Mouse (Mus musculus) limb, embryonic 11.5 days (tissue): ENCODE results near the gene Ypel2. TPM values are rescaled to one million over a fixed set of nuclear protein-coding genes. Genes with fewer than 3 reads are reported as not detected.
A peak's percentile ranks its signal among the peaks of the same experiment; 100 is the strongest.

Experiments
- ATAC-seq: fragments of 200-750 bp; cut with Nextera tagmentation; 2 replicates; pipeline ENCODE4 v1.8.0; 2017; ENCODE audit warnings: low read depth; ENCODE audit not compliant: insufficient number of reproducible peaks, low FRiP score, low TSS enrichment
- DNase-seq: peaks from one replicate; pipeline ENCODE4 v3.0.0-alpha.2; 2015; ENCODE audit warnings: low spot score
- H3K27ac ChIP-seq: fragments of 300-500 bp; sonication (generic); replicated peaks from 2 replicates; pipeline ENCODE4 v1.5.1; 2014; ENCODE audit warnings: low read depth, mild to moderate bottlenecking, low read length
- H3K27me3 ChIP-seq: fragments of 300-500 bp; sonication (generic); 2 replicates; pipeline ENCODE4 v1.6.1; 2014; ENCODE audit warnings: mild to moderate bottlenecking, low read length, mixed read lengths; ENCODE audit not compliant: control insufficient read depth, insufficient read depth
- H3K36me3 ChIP-seq: fragments of 300-500 bp; sonication (generic); 2 replicates; pipeline ENCODE4 v1.6.1; 2014; ENCODE audit warnings: mild to moderate bottlenecking, low read length, moderate library complexity, mixed read lengths; ENCODE audit not compliant: control insufficient read depth, insufficient read depth
- H3K4me1 ChIP-seq: fragments of 300-500 bp; sonication (generic); 2 replicates; pipeline ENCODE4 v1.6.1; 2014; ENCODE audit warnings: low read length, mixed read lengths; ENCODE audit not compliant: control insufficient read depth, insufficient read depth
- H3K4me2 ChIP-seq: fragments of 300-500 bp; sonication (generic); 2 replicates; pipeline ENCODE4 v1.6.1; 2014; ENCODE audit warnings: low read depth, mild to moderate bottlenecking, moderate library complexity; ENCODE audit not compliant: severe bottlenecking
- H3K4me3 ChIP-seq: fragments of 300-500 bp; sonication (generic); 2 replicates; pipeline ENCODE4 v1.5.1; 2014; ENCODE audit warnings: low read depth, low read length
- H3K9ac ChIP-seq: fragments of 300-500 bp; sonication (generic); 2 replicates; pipeline ENCODE4 v1.6.1; 2014; ENCODE audit warnings: mild to moderate bottlenecking, low read length
- H3K9me3 ChIP-seq: fragments of 300-500 bp; sonication (generic); 2 replicates; pipeline ENCODE4 v1.6.1; 2016; ENCODE audit warnings: low read length; ENCODE audit not compliant: control insufficient read depth
- WGBS: fragments of 180-500 bp; shearing (Covaris S2); extraction: QIAGEN DNeasy Blood & Tissue Kit; methylation state at CpG from one replicate; pipeline ENCODE4 v1.1.7; 2014; 5-methylcytosine and 5-hydroxymethylcytosine counted together
- polyA plus RNA-seq: library from polyadenylated mRNA; unstranded; fragments of >200 nt; fragmentation: Nextera tagmentation; extraction: Ambion mirVana; gene quantifications from 2 replicates; pipeline ENCODE4 v1.2.1, GENCODE M21; 2014

Gene Ypel2
- polyA plus RNA-seq, 1 experiment from 2014 or later = 7.0 TPM

DNA sequence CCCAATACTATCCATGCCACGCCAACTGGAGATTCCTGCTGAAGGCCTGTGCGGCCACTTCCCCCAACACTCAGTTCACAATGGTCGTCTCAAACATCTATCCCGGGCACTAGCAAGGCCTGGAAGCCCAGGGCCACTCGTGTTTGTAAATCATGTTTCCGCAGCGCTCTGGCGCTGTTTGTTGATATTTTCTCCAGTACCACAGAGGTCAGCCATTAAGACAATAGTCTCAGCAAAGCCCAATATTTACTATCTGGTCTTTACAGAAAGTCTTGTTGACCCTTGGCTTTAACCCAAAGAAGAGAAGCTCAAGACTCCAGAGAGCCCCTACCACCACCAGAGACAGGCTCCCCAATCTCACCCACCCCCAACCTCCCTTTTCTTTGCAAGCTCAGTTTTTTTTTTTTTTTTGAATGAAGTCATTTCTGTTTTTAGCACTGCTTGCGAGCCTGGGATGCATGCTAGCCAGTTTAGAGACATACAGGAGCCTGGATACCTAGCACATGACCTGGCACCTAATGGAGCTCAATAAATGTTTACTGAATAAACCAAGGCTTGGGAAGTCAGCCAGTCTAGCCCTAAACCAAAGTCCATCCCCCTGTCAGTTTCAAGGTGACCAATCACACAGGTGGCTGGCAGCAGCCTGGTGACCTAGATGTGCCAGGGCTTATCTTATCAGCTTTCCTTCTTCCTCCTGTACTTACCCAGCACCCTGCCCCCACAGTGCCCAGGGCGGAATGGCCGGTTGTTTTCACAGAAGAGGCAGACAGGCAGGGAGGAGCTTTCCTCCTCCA, 31.8 kb downstream of the Ypel2 start:
- 81% methylated on average over 11 of the region's 11 CpGs for WGBS
- H3K9ac ChIP-seq = no peak overlapping the region
- ATAC-seq (no peak), DNase-seq (no peak)
- no peaks in the 10 kb centered on the region for H3K9me3 ChIP-seq
- no peaks in the 10 kb centered on the region for H3K27me3 ChIP-seq
- H3K36me3 ChIP-seq = no peaks in the 10 kb centered on the region
- H3K4me2 ChIP-seq = no peak overlapping the region
- no peak overlapping the region for H3K4me3 ChIP-seq
- H3K27ac ChIP-seq = no peak overlapping the region
- H3K4me1 ChIP-seq = peaks cover 31% of the 10 kb centered on the region

DNA sequence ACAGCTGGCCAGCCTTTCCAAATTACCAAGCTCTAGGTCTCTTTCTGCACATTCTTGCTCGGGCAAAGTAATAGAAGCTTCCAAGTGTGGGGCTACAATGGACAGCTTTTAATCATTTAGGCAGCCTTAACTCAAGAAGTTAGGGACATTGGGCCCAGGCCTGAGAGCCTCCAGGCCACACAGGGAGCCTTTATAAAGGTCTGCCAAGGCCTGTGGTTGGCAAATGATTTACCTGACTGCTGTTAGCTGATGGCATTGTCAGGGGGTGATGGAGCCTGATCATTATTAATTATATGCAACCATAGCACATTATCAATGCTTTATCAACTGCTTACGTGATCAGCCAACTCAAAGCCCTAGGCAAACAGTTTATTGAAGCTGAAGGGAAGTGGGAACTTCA, 33.2 kb downstream of the Ypel2 start:
- no peak for ATAC-seq
- no peak overlapping the region for H3K4me2 ChIP-seq
- no peaks in the 10 kb centered on the region for H3K9me3 ChIP-seq
- peaks cover 38% of the 10 kb centered on the region for H3K4me1 ChIP-seq
- H3K36me3 ChIP-seq = no peaks in the 10 kb centered on the region
- H3K27me3 ChIP-seq = no peaks in the 10 kb centered on the region
- no peak for DNase-seq
- 0 out of 2 replicates have a peak overlapping the region, but pooled peaks have one; percentile 26 for H3K27ac ChIP-seq
- H3K4me3 ChIP-seq = no peak overlapping the region
- H3K9ac ChIP-seq = no peak overlapping the region
- 71% methylated on average over 2 of the region's 2 CpGs for WGBS

- Histone ChIP-seq H3K36me3 (no peaks in the 10 kb centered on the region), H3K4me2 (no peak overlapping the region), H3K27ac (peak overlapping the region; percentile 55), H3K9me3 (no peaks in the 10 kb centered on the region), H3K27me3 (no peaks in the 10 kb centered on the region), H3K4me1 (peaks cover 38% of the 10 kb centered on the region), H3K4me3 (no peak overlapping the region), H3K9ac (peak overlapping the region; percentile 34)
- ATAC-seq (no peak), DNase-seq (peak; percentile 41)
- 23% methylated on average over 12 of the region's 12 CpGs for whole genome bisulfite sequencing
Observed at GRCm38 (mm10) chr11:86958721-86959675, 34.5 kb downstream of the Ypel2 start.

GRCm38 (mm10) chr11:86958182-86958581, 35.3 kb downstream of the Ypel2 start:
- Histone ChIP-seq H3K4me3 (no peak overlapping the region), H3K9ac (no peak overlapping the region), H3K4me2 (no peak overlapping the region), H3K9me3 (no peaks in the 10 kb centered on the region), H3K36me3 (no peaks in the 10 kb centered on the region), H3K4me1 (peaks cover 38% of the 10 kb centered on the region), H3K27ac (0 out of 2 replicates have a peak overlapping the region, but pooled peaks have one; percentile 8), H3K27me3 (no peaks in the 10 kb centered on the region)
- 44% methylated on average over 6 of the region's 6 CpGs for WGBS
- ATAC-seq (no peak), DNase-seq (no peak)

- Histone ChIP-seq H3K36me3 (no peaks in the 10 kb centered on the region), H3K4me3 (no peak overlapping the region), H3K4me1 (peaks cover 38% of the 10 kb centered on the region), H3K27me3 (no peaks in the 10 kb centered on the region), H3K9ac (no peak overlapping the region), H3K4me2 (no peak overlapping the region), H3K27ac (no peak overlapping the region), H3K9me3 (no peaks in the 10 kb centered on the region)
- ATAC-seq = no peak
- DNase-seq = no peak
- 68% methylated on average over 2 of the region's 2 CpGs for WGBS
Observed at GRCm38 (mm10) chr11:86956363-86956762, 37.1 kb downstream of the Ypel2 start.

DNA sequence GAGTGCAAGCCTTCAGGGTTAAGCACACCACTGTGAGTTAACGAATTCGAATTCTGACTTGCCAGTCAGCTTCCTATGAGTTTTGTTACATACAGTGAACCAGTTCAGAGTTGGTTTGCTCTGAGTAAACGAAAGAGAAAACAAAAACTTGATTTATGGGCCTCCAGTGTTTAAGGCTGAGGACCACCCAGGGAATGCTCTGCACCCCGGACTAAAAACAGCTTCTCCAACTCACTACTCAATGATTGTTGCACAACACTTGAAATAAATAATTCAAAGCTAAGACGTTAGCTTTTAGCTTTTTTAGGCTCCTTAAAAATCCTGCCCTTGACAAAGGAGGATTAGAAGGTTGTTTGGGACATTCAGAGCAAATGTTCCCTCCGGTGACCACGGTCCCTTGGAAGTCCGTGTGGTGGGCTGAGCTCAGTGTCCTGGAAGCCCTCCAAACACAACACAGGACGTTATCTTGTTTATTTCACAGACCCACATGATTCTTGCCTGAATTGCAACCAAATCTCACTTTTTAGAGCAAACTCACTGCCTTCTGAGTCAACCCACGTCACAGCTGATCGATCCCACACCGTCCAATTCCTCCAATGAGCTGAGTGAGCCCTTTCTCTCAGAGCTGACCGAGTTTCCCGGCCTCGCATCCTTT, 38.8 kb downstream of the Ypel2 start:
- Histone ChIP-seq H3K27me3 (no peaks in the 10 kb centered on the region), H3K9me3 (no peaks in the 10 kb centered on the region), H3K36me3 (no peaks in the 10 kb centered on the region), H3K9ac (no peak overlapping the region), H3K4me2 (no peak overlapping the region), H3K4me1 (peaks cover 28% of the 10 kb centered on the region), H3K27ac (no peak overlapping the region), H3K4me3 (no peak overlapping the region)
- DNase-seq (no peak), ATAC-seq (no peak)
- whole genome bisulfite sequencing = 78% methylated on average over 15 of the region's 15 CpGs

DNA sequence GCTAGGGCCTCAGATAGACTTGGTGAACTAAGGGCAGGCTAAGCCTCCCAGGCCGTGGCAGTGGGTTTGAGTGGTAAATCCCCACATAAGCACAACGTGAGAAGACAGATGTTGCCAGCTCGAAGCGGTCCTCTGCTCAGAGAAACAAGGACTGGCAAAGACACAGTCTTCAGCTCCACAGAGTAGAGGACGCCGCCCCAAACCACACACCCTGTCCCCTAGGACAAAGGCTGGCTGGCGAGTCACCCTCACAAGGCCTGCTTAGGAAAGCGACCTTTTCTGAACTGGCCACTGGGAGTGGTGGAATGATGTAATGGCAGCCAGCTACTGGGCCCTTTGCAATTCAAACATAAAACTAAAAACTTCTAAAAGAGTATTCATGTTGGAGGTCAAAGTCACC, 40.4 kb downstream of the Ypel2 start:
- Histone ChIP-seq H3K9ac (no peak overlapping the region), H3K4me2 (no peak overlapping the region), H3K9me3 (no peaks in the 10 kb centered on the region), H3K27me3 (no peaks in the 10 kb centered on the region), H3K4me1 (peaks cover 11% of the 10 kb centered on the region), H3K36me3 (no peaks in the 10 kb centered on the region), H3K27ac (no peak overlapping the region), H3K4me3 (no peak overlapping the region)
- WGBS = 87% methylated on average over 8 of the region's 8 CpGs
- DNase-seq (no peak), ATAC-seq (no peak)

DNA sequence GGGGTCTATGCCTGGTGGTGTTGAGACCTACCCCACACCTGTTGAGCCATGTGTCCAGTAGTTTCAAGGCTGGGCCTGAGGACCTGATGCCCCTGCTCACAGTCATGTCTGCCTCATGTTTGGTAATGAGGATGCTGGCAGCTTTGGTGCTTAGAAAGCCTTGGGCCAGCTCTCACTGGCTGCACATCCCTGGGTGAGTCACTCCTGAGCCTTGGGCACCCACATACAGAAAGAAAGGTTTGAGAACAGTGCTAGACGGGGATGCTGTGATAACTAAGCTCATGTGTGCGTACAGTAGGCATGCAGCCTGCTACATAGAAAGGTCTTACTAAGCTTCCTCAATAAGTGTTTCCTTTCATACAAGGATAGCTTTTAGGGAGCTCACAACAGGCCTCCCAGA, 40.8 kb downstream of the Ypel2 start:
- Histone ChIP-seq H3K9ac (no peak overlapping the region), H3K4me2 (no peak overlapping the region), H3K36me3 (no peaks in the 10 kb centered on the region), H3K4me1 (peaks cover 7% of the 10 kb centered on the region; the same call in 1 of the 2 replicates), H3K9me3 (no peaks in the 10 kb centered on the region), H3K27ac (no peak overlapping the region), H3K4me3 (no peak overlapping the region), H3K27me3 (no peaks in the 10 kb centered on the region)
- ATAC-seq = no peak
- DNase-seq = no peak
- WGBS = 84% methylated on average over 2 of the region's 2 CpGs
